Mouse (Mus musculus): ENCODE data around the gene Rab40c.

DNA sequence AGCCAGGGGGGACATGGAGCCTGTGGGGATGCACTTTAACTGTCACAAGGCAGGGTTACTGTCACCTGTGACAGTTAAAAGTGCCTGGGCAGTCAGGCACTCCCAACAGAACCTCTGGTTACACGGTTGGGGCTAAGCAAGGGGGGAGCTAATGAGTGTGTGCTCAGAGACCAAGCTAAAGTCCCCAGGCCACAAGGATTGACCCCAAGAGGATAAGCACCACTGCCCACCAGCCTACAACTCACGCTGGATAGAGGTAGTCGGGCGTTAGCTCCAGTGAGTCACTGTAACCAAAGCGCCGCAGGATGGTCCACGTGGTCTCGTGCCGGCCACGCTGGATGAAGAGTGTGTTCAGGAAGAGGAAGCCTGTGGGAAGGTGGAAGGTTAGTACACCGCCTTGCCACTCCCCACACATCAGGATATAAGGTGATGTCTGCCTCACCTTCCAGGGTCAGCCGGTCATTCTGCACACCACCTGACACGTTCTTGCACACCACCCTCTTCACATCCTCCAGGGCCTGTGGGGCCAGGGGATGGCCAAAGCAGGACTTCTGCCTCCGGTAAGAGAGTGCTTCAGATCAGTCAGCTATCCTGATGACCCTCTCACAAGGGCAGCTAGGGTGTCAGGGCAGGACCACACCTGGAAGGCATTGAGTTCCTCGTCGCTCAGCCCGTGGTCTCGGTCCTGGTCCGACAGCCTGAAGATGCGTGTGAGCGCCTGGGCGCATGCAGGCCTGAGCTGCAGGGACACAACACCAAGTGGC lies 78.2 kb downstream of the Rab40c start, which contains the start of gene Gm20683:
- no peak for TF ChIP-seq POLR2A (IDR thresholded peaks at IDR 0.05; ENCODE audit: extremely low read depth, insufficient read depth, low read length)
- no peak for TF ChIP-seq CTCF (IDR thresholded peaks at IDR 0.05; ENCODE audit: extremely low read depth, insufficient read depth, low read length)
